Mouse (Mus musculus): ENCODE results near the gene Stat4.

GRCm38 (mm10) chr1:52021936-52022725 lies 35.2 kb downstream of the Stat4 start:
- TF ChIP-seq GATA1 (IDR thresholded peaks at IDR 0.05; ENCODE audit: borderline replicate concordance, low read length) = no peak
- TF ChIP-seq FLI1 (IDR thresholded peaks at IDR 0.05; ENCODE audit: low read length) = no peak
